Mouse (Mus musculus) embryonic facial prominence, embryonic 11.5 days (tissue): ENCODE data around the gene Tsr1. TPM values are rescaled to one million over a fixed set of nuclear protein-coding genes. Genes with fewer than 3 reads are reported as not detected.

Experiments used
- ATAC-seq: fragments of 200-750 bp; cut with Nextera tagmentation; replicated peaks from 2 replicates; pipeline ENCODE4 v1.8.0; 2017; ENCODE audit warnings: low read depth; ENCODE audit not compliant: insufficient number of reproducible peaks, low FRiP score, low TSS enrichment
- DNase-seq: peaks from one replicate; pipeline ENCODE4 v3.0.0-alpha.2; 2015; ENCODE audit warnings: low spot score
- H3K27ac ChIP-seq: fragments of 300-500 bp; sonication (generic); replicated peaks from 2 replicates; pipeline ENCODE4 v1.5.1; 2014; ENCODE audit warnings: mild to moderate bottlenecking, low read depth, low read length, control low read depth
- H3K27me3 ChIP-seq: fragments of 300-500 bp; sonication (generic); 2 replicates; pipeline ENCODE4 v1.6.1; 2014; ENCODE audit warnings: mild to moderate bottlenecking, low read length, moderate library complexity, mixed read lengths; ENCODE audit not compliant: control insufficient read depth, insufficient read depth
- H3K36me3 ChIP-seq: fragments of 300-500 bp; sonication (generic); replicated peaks from 2 replicates; pipeline ENCODE4 v1.6.1; 2014; ENCODE audit warnings: low read depth, mild to moderate bottlenecking, low read length, moderate library complexity, mixed read lengths; ENCODE audit not compliant: control insufficient read depth, insufficient read depth
- H3K4me1 ChIP-seq: fragments of 300-500 bp; sonication (generic); 2 replicates; pipeline ENCODE4 v1.6.1; 2014; ENCODE audit warnings: low read length, mixed read lengths; ENCODE audit not compliant: control insufficient read depth, insufficient read depth
- H3K4me2 ChIP-seq: fragments of 300-500 bp; sonication (generic); 2 replicates; pipeline ENCODE4 v1.6.1; 2014; ENCODE audit warnings: low read depth, mild to moderate bottlenecking, control low read depth, low read length, moderate library complexity
- H3K4me3 ChIP-seq: fragments of 300-500 bp; sonication (generic); 2 replicates; pipeline ENCODE4 v1.5.1; 2014; ENCODE audit warnings: low read depth, low read length, control low read depth
- H3K9ac ChIP-seq: fragments of 300-500 bp; sonication (generic); replicated peaks from 2 replicates; pipeline ENCODE4 v1.6.1; 2014; ENCODE audit warnings: mild to moderate bottlenecking, control low read depth, low read length
- H3K9me3 ChIP-seq: fragments of 300-500 bp; sonication (generic); replicated peaks from 2 replicates; pipeline ENCODE4 v1.6.1; 2016; ENCODE audit warnings: mild to moderate bottlenecking, low read length, inconsistent platforms, mixed read lengths; ENCODE audit not compliant: control insufficient read depth
- WGBS: fragments of 180-500 bp; shearing (Covaris S2); extraction: QIAGEN DNeasy Blood & Tissue Kit; methylation state at CpG from one replicate; pipeline ENCODE4 v1.1.7; 2014; 5-methylcytosine and 5-hydroxymethylcytosine counted together
- polyA plus RNA-seq: library from polyadenylated mRNA; unstranded; fragments of >200 nt; fragmentation: Nextera tagmentation; extraction: Ambion mirVana; gene quantifications from 2 replicates; pipeline ENCODE4 v1.2.1, GENCODE M21; 2014

The Tsr1 gene
- polyA plus RNA-seq, 1 experiment from 2014 or later, result 62.6 TPM

- Histone ChIP-seq H3K27me3 (no peaks in the 10 kb centered on the region), H3K36me3 (no peaks in the 10 kb centered on the region), H3K27ac (no peak overlapping the region), H3K9me3 (no peaks in the 10 kb centered on the region), H3K4me1 (0 out of 2 replicates have a peak, but pooled peaks cover under 1% of the 10 kb centered on the region), H3K4me3 (no peak overlapping the region), H3K4me2 (no peak overlapping the region), H3K9ac (no peak overlapping the region)
- WGBS, result 78% methylated on average over 14 of the region's 14 CpGs
- DNase-seq (no peak), ATAC-seq (no peak)
These were observed 15.9 kb upstream of the Tsr1 start for GRCm38 (mm10) chr11:74881979-74882378.

- H3K9ac ChIP-seq, result no peak overlapping the region
- no peak for ATAC-seq
- no peaks in the 10 kb centered on the region for H3K36me3 ChIP-seq
- H3K27ac ChIP-seq, result no peak overlapping the region
- H3K27me3 ChIP-seq, result no peaks in the 10 kb centered on the region
- H3K4me2 ChIP-seq, result no peak overlapping the region
- no peaks in the 10 kb centered on the region for H3K4me1 ChIP-seq
- no peak overlapping the region for H3K4me3 ChIP-seq
- 93% methylated on average over 10 of the region's 10 CpGs for WGBS
- no peak for DNase-seq
- H3K9me3 ChIP-seq, result no peaks in the 10 kb centered on the region
These were observed 14.8 kb upstream of the Tsr1 start for GRCm38 (mm10) chr11:74883098-74883497.

- WGBS, result 77% methylated on average over 4 of the region's 4 CpGs
- Histone ChIP-seq H3K9me3 (no peaks in the 10 kb centered on the region), H3K9ac (no peak overlapping the region), H3K4me3 (no peak overlapping the region), H3K36me3 (no peaks in the 10 kb centered on the region), H3K27me3 (no peaks in the 10 kb centered on the region), H3K4me1 (no peaks in the 10 kb centered on the region), H3K4me2 (no peak overlapping the region), H3K27ac (no peak overlapping the region)
- ATAC-seq (no peak), DNase-seq (no peak)
These were observed 3.3 kb upstream of the Tsr1 start for GRCm38 (mm10) chr11:74894619-74895018.

- DNase-seq (peak; percentile 58), ATAC-seq (peak; percentile 70)
- peak overlapping the region; percentile 69 for H3K4me2 ChIP-seq
- H3K4me1 ChIP-seq, result no peaks in the 10 kb centered on the region
- H3K27ac ChIP-seq, result no peak overlapping the region
- peaks cover 3% of the 10 kb centered on the region for H3K36me3 ChIP-seq
- H3K9ac ChIP-seq, result peak overlapping the region; percentile 82
- H3K4me3 ChIP-seq, result peak overlapping the region; percentile 72
- H3K9me3 ChIP-seq, result no peaks in the 10 kb centered on the region
- H3K27me3 ChIP-seq, result no peaks in the 10 kb centered on the region
- WGBS, result 1% methylated on average over 41 of the region's 55 CpGs
These were observed 1.6 kb upstream of the Tsr1 start for GRCm38 (mm10) chr11:74895980-74896900.

- Histone ChIP-seq H3K4me2 (peak within 1 kb of the TSS; percentile 69), H3K4me3 (peak within 1 kb of the TSS; percentile 72), H3K9ac (peak within 1 kb of the TSS; percentile 82), H3K27ac (0 out of 2 replicates have a peak within 1 kb of the TSS, but pooled peaks have one; percentile 49), H3K4me1 (no peaks in the 10 kb centered on the region), H3K9me3 (no peaks in the 10 kb centered on the region), H3K36me3 (peaks cover 3% of the 10 kb centered on the region), H3K27me3 (no peaks in the 10 kb centered on the region)
- ATAC-seq (peak; percentile 83), DNase-seq (peak; percentile 69)
- under 1% methylated on average over 71 of the region's 74 CpGs for WGBS
These were observed 782 bp upstream of the Tsr1 start, which contains the start of gene Sgsm2 for GRCm38 (mm10) chr11:74896901-74897677. Sgsm2 (minus strand) TSS chr11:74897060.

- no peak for DNase-seq
- H3K9ac ChIP-seq, result peak overlapping the region; percentile 82
These were observed 601 bp downstream of the Tsr1 start for GRCm38 (mm10) chr11:74898517-74898827.

GRCm38 (mm10) chr11:74901555-74901954 lies 3.7 kb downstream of the Tsr1 start:
- Histone ChIP-seq H3K36me3 (peaks cover 3% of the 10 kb centered on the region), H3K9me3 (no peaks in the 10 kb centered on the region), H3K4me2 (no peak overlapping the region), H3K4me3 (no peak overlapping the region), H3K27ac (no peak overlapping the region), H3K9ac (no peak overlapping the region), H3K4me1 (no peaks in the 10 kb centered on the region), H3K27me3 (no peaks in the 10 kb centered on the region)
- no peak for DNase-seq
- ATAC-seq, result no peak
- WGBS, result 88% methylated on average over 6 of the region's 6 CpGs

More at GRCm38 (mm10) chr11:74898517-74898827, 601 bp downstream of the Tsr1 start:
- peak overlapping the region; percentile 69 for H3K4me2 ChIP-seq
- no peaks in the 10 kb centered on the region for H3K9me3 ChIP-seq
- no peaks in the 10 kb centered on the region for H3K27me3 ChIP-seq
- H3K36me3 ChIP-seq, result peaks cover 3% of the 10 kb centered on the region
- WGBS, result 0% methylated on average over 7 of the region's 7 CpGs
- H3K27ac ChIP-seq, result 0 out of 2 replicates have a peak overlapping the region, but pooled peaks have one; percentile 25
- no peaks in the 10 kb centered on the region for H3K4me1 ChIP-seq
- ATAC-seq, result no peak
- peak overlapping the region; percentile 72 for H3K4me3 ChIP-seq
